Mouse (Mus musculus) ovary, postnatal 14 days (tissue): ENCODE results near the gene Zdhhc13.

Experiments used
- DNase-seq: peaks from one replicate; pipeline ENCODE4 v3.0.0; 2022; ENCODE audit warnings: low spot score

The Zdhhc13 gene

DNA sequence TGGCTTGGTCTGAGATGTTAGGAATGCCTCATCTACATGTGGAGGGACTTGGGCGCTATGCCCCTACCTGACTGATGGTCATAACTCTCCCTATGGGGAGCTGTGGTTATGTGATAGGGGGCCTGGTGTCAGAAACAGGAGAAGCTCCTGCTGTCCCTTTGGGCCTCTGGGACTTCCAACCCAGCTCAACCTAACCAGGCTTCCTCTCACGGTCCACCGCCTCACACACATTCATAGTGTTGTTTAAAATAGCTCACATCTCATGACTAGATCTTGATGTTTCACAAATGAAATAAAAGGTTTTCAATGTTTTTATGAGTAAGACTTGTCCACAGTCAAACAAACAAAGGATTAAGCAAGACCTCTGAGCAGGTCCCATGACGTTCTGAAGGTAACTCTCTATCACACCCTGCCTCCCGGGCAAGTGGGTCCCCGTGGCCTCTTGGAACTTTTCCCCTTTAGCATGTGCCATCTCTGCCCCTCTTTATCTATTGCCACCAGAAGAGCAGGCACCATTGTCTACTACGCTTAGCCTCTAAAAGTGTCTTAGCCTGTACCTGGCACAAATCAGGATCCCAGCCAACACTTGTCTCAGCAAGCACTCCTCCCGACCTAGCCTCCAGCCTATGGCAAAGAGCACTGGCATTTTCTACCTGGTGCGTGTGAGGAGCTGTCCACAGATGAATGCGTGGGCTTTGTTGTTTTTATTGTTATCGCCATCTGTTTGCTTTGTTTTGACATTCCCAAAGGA is 3.9 kb upstream of the Zdhhc13 start:
- DNase-seq: no peak

DNA sequence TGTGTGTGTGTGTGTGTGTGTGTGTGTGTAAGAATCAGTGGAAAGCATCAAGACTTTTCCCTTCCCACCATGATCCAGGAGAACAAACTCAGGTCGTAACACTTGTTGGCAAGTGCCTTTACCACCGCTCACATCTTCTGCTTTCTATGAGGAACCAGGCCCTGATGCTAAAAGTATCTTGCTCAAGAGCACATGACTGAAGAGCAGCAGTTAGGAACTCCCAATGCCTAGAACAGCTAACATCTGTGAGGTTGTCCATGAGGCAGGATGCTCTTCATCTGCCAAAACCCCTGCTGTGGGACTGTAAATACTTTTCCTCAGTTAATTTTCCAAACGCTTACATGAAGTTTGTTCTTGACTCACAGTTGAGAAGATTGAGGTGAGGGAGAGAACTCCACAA is 455 bp upstream of the Zdhhc13 start:
- DNase-seq: no peak

- no peak for DNase-seq
These were observed 1.3 kb downstream of the Zdhhc13 start for GRCm38 (mm10) chr7:48790117-48790516.

DNA sequence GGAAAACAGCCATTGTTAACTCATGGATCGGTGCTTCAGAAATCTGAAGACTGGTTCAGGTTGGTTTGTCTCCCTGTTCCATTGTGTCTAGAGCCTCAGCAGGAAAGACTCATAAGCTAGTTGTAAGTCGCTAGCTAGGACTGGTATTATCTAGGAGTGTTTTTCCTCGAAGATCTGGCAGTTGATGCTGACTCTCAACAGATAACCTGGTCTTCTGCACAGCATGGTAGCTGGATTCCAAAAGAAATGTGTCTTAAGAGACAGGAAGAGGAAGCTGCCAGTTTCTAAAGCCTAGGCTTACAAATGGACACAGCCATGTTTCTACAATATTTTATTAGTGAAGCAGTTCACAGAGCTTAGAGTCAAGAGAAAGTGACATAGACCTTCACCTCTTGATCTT is 2.6 kb downstream of the Zdhhc13 start:
- DNase-seq: no peak

DNA sequence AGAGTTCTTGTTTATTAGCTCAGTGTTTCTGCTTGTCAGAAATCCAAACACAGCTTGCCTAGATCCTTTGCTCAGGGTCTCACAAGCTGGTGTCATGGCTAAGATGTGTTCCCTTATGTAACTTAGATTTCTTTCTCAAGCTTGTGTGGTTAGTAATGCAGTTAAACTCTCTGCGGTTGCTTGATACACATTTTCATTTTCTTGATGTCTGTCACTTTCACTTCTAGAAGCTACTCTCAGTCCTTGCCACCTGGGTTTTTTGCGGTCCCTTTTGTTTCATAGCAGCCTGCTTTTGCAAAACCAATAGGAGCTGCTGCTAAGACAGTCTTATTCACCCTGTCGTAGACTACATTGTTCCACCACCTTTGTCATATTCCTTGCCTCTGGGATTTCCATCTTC is 6.3 kb downstream of the Zdhhc13 start:
- no peak for DNase-seq

DNA sequence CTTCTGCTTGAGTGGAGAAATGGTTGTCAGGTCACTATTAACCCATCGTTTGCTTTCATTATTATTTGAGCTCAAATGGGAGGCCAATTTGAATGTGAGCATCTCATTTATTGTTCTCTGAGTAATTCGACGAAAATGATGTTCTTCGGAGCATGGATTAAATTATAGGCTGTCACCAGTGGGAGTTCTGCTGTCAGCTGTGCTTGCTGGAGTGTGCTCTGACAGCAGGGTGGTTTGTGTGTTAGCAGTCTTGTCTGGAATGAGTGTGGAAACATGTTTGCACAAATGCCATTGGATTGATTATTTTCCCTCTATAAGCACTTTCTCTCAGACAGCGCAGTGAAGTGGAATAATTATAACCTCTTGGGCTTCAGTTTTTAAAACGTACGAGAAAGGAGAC is 14.6 kb downstream of the Zdhhc13 start:
- DNase-seq: no peak

DNA sequence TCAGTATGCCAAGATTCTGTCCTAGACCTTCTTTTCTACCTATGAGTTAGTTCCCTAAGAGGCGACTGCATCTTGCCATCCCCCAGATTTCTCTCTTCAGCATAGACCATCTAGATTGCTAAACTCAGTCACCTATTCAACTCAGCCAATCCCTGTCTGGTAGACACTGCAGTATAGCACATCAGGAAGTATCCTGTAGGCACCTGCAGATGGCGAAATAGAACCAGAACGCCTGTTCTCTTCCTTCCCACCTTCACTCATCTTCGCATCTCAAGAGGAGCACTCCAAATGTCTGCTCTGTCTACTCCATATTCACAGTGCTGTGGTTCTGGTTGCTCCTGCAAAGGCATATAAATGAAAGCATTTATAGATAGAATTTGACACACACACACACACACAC is 17.8 kb downstream of the Zdhhc13 start:
- DNase-seq: no peak

GRCm38 (mm10) chr7:48810652-48811051 is 21.8 kb downstream of the Zdhhc13 start:
- DNase-seq: no peak

DNA sequence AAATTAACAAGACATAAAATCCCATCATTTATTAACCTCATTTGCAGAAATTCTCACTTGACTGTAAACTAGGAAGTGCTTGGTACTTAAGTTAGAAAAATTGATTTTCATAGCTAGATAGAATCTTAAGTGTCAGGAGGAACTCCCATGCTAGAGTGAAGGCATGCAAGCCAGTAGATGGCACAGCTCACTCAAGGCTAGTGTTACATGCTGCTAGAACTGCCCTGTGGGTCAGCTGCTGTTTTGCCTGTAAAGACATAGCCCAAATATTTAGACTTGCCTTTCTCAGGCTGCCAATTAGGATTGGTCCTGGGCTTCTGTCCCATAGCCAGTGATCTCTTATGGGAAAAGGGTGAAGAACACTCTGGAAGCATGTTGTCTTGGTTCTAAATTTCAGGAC is 23.6 kb downstream of the Zdhhc13 start:
- DNase-seq: no peak

GRCm38 (mm10) chr7:48813594-48813993 is 24.8 kb downstream of the Zdhhc13 start:
- no peak for DNase-seq

DNA sequence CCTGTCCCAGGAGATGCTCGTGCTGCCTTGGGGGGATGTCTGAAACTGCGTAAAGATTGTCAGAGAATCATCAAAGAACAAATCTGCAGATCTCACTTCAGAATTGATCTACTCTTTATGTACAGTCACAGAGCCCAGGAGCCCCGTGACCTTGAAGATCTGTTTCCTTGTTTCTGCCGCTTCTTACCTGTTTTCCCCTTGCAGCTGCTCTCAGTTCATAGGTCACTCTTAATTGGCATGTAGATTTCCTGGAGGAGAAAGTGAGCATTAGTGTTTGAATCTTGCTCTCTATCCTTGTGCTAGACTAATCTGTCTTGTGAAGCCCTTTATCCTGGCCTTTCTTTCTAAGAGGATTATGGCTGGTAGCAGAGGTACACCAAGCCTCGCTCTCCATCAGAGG is 32.9 kb downstream of the Zdhhc13 start:
- DNase-seq: no peak

GRCm38 (mm10) chr7:48823621-48824020 is 34.8 kb downstream of the Zdhhc13 start:
- no peak for DNase-seq

DNA sequence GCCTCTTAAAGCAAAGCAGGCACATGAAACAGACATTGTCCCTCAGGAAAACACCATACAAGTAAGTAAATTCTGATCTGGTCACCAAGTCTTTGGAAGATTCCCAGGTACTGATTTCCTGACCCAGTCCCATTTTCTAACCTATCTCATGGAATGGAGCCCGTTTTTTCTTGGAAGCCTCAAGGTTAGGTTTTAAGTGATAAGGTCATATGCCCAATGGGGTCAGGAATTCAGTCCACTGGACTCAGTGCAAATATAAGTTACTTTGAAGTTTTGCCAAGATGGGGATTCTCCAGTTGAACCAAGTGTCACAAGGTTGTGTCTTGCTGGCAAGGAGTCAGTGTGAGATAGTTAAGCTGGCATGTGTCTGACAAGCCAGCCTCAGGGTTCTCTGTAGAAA is 35.9 kb downstream of the Zdhhc13 start:
- no peak for DNase-seq

GRCm38 (mm10) chr7:48825170-48825569 is 36.4 kb downstream of the Zdhhc13 start:
- no peak for DNase-seq

- DNase-seq: no peak
These were observed 40.5 kb downstream of the Zdhhc13 start for GRCm38 (mm10) chr7:48829177-48829910.

GRCm38 (mm10) chr7:48830395-48830794 is 41.6 kb downstream of the Zdhhc13 start:
- no peak for DNase-seq

- no peak for DNase-seq
These were observed 43.9 kb downstream of the Zdhhc13 start for GRCm38 (mm10) chr7:48832735-48833134.

DNA sequence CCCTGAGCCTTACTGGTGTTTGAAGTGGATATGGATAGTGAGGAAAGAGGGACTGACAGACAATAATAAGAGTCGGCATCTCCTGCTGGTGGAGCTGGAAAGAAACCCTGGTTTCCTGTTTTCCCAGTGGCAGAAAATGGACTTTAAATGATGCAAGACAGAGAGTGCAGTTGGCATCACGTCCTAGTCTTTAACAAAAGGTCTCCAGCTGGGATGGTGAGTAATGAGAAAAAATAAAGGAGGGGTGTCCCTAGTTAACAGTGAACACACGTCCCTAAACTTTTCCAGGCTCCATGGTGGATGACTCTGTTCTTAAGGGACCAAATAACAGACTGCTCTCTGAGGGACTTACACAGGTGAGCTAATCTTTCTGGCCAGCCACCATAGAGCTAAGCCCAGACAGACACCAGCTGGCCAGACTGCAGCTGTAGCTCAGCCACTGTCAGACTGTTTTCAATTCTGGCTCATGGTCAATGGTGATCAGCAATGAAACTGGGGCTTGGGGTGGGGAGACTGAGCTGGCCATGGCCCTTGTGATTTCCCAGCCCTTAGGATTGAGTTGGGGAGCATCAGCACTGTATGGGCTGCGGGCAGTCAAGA is 45.7 kb downstream of the Zdhhc13 start:
- no peak for DNase-seq

GRCm38 (mm10) chr7:48834989-48835626 is 46.3 kb downstream of the Zdhhc13 start:
- no peak for DNase-seq

DNA sequence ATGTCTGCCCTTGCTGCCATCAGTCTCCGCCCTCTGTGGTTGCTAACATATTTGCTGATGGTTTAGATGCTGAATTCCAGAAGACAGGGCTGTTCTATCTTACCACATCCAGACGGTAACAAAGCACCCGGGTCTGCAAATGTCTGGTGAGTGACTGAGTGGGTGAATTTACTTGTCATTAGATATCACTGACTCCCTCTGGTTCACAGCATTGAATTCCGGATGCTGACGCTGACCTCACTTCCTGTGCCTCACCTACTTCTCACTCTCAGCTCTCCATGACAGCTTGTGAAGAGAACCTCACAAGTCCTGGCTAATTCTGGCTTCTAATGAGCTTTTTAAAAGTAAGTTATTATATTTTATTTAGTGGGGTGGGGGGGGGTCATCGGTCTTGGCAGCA is 48.1 kb downstream of the Zdhhc13 start:
- DNase-seq: no peak

DNA sequence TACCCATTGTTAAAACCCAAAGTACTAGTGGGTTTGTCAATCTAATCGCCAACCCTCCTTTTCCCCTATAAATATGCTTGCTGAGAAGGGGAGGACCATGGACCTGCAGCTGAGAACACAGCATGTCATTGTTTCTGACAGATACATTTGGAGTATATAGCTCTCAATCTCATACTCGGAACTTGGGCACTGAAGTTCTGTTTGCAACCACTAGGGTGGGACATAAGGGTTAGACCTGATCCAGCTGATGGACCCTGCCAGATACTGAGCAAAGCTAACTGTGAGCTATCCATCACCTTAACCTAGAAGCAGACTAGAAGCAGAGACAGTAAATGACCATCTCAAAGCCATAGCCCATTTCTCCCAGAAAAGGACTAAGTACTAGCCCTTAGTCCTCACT is 49.6 kb downstream of the Zdhhc13 start:
- DNase-seq: no peak

DNA sequence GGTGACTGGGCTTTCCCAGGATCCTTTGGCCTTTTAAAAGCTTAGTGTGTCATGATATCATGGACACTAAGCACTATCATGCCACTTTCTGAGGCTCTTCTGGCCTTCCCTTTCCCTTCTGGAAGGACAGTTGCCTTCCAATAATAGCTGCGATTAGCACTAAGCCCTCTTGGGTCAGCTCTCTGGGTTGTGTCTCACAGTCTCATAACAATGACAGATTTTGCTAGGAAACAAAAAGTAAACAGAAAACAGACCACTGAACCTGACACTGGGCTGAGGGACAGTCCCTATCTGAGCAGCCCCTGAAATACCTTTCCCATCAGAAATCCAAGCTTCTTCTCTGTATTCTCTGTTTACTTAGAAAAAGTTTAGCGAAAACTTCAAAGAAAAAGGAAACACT is 51.7 kb downstream of the Zdhhc13 start:
- DNase-seq: no peak

GRCm38 (mm10) chr7:48841538-48841937 is 52.7 kb downstream of the Zdhhc13 start:
- DNase-seq: no peak
